Mouse (Mus musculus) lung, embryonic 14.5 days (tissue): ENCODE data around the gene Jpt1. TPM values are rescaled to one million over a fixed set of nuclear protein-coding genes. Genes with fewer than 3 reads are reported as not detected.

Experiments
- ATAC-seq: fragments of 200-750 bp; cut with Nextera tagmentation; 2 replicates; pipeline ENCODE4 v1.8.0; 2017; ENCODE audit warnings: mild to moderate bottlenecking, moderate TSS enrichment, moderate library complexity; ENCODE audit not compliant: insufficient read depth
- DNase-seq: peaks from one replicate; pipeline ENCODE4 v3.0.0-alpha.2; 2015
- H3K27ac ChIP-seq: fragments of 300-500 bp; sonication (generic); 2 replicates; pipeline ENCODE4 v1.5.1; 2014; ENCODE audit warnings: low read depth, mild to moderate bottlenecking, moderate library complexity
- H3K27me3 ChIP-seq: fragments of 300-500 bp; sonication (generic); 2 replicates; pipeline ENCODE4 v1.6.1; 2014; ENCODE audit warnings: low read length, control low read depth; ENCODE audit not compliant: insufficient read depth
- H3K36me3 ChIP-seq: fragments of 300-500 bp; sonication (generic); 2 replicates; pipeline ENCODE4 v1.6.1; 2014; ENCODE audit warnings: control low read depth; ENCODE audit not compliant: insufficient read depth
- H3K4me1 ChIP-seq: fragments of 300-500 bp; sonication (generic); 2 replicates; pipeline ENCODE4 v1.6.1; 2014; ENCODE audit warnings: antibody characterized with exemption, control low read depth; ENCODE audit not compliant: insufficient read depth
- H3K4me2 ChIP-seq: fragments of 300-500 bp; sonication (generic); 2 replicates; pipeline ENCODE4 v1.6.1; 2014; ENCODE audit warnings: mild to moderate bottlenecking
- H3K4me3 ChIP-seq: fragments of 300-500 bp; sonication (generic); 2 replicates; pipeline ENCODE4 v1.5.1; 2014; ENCODE audit warnings: low read depth, low read length
- H3K9ac ChIP-seq: fragments of 300-500 bp; sonication (generic); 2 replicates; pipeline ENCODE4 v1.6.1; 2014
- H3K9me3 ChIP-seq: fragments of 300-500 bp; sonication (generic); 2 replicates; pipeline ENCODE4 v1.6.1; 2016; ENCODE audit warnings: low read depth, low read length, control low read depth
- CTCF ChIP-seq: IDR thresholded peaks from 2 replicates; pipeline ENCODE4 v1.5.1; 2016; ENCODE audit warnings: antibody characterized with exemption, low read depth
- WGBS: fragments of 180-500 bp; shearing (Covaris S2); extraction: QIAGEN DNeasy Blood & Tissue Kit; methylation state at CpG from one replicate; pipeline ENCODE4 v1.1.7; 2014; 5-methylcytosine and 5-hydroxymethylcytosine counted together
- polyA plus RNA-seq: library from polyadenylated mRNA; unstranded; fragments of >200 nt; fragmentation: Nextera tagmentation; extraction: Ambion mirVana; gene quantifications from 2 replicates; pipeline ENCODE4 v1.2.1, GENCODE M21; 2014

Jpt1 gene
- polyA plus RNA-seq, 1 experiment from 2014 or later = 521 TPM

DNA sequence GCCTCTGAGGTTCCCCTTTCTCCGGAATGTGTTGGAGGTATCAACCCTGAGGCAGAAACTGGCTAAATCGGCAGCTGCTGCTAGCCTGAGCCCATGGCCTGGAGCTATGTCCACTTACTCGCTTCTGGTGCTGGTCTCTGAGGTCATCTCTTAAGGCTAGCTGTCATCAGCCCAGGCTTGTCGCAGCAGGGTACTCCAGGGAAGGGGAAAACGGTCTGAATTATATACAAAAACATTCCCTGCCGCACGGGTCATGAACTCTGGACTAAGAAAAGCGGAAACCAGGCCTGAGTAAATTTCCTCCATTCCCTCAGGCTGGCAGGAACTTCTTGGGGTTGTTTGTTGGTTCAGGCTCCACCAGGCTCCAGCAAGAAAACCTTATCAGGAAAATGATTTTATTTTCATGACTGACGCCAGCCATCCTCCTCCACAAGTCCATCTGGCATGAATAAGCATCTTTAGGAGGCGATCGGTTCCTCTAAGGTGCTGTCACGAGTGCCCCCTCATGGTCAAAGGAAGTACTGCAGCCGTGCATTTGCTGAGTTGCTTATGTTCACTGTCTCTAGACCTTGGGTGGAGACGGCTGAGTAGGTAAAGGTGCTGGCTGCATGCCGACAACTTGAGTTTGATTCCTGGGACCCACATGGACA is 40.4 kb downstream of the Jpt1 start:
- ATAC-seq (peak; percentile 43), DNase-seq (peak; percentile 99)
- Histone ChIP-seq H3K36me3 (no peaks in the 10 kb centered on the region), H3K4me2 (peak overlapping the region; percentile 39; the same call in 1 of the 2 replicates), H3K27ac (peak overlapping the region; percentile 75), H3K9me3 (no peaks in the 10 kb centered on the region), H3K9ac (0 out of 2 replicates have a peak overlapping the region, but pooled peaks have one; percentile 15), H3K4me1 (peaks cover 7% of the 10 kb centered on the region), H3K4me3 (0 out of 2 replicates have a peak overlapping the region, but pooled peaks have one; percentile 4), H3K27me3 (no peaks in the 10 kb centered on the region)
- TF ChIP-seq CTCF = peak; percentile 99
- WGBS = 10% methylated on average over 15 of the region's 15 CpGs

DNA sequence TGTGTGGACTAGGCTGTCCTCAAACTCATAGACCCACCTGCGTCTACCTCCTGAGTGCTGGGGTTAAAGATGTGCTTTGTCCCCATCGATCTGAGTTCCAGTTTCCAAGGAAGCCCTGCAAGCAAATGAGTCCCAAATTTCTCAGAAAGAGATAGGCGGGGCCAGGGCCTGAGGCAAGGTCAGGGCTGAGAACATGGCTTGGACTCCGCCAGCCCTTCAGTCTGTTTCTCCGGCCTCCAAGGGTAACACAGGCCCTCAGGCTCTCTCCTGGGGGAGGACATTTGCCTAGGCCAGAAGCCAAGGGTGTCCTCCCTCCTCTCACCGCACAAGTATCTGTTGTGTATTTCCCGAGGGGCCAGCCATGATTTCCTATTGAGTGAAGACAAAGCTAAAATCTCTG is 42.0 kb downstream of the Jpt1 start:
- ATAC-seq (no peak), DNase-seq (no peak)
- no peak for TF ChIP-seq CTCF
- H3K27me3 ChIP-seq = no peaks in the 10 kb centered on the region
- H3K4me2 ChIP-seq = no peak overlapping the region
- H3K27ac ChIP-seq = no peak overlapping the region
- peaks cover 7% of the 10 kb centered on the region for H3K4me1 ChIP-seq
- no peak overlapping the region for H3K4me3 ChIP-seq
- no peaks in the 10 kb centered on the region for H3K9me3 ChIP-seq
- H3K36me3 ChIP-seq = no peaks in the 10 kb centered on the region
- H3K9ac ChIP-seq = no peak overlapping the region
- WGBS = 79% methylated on average over 7 of the region's 7 CpGs

DNA sequence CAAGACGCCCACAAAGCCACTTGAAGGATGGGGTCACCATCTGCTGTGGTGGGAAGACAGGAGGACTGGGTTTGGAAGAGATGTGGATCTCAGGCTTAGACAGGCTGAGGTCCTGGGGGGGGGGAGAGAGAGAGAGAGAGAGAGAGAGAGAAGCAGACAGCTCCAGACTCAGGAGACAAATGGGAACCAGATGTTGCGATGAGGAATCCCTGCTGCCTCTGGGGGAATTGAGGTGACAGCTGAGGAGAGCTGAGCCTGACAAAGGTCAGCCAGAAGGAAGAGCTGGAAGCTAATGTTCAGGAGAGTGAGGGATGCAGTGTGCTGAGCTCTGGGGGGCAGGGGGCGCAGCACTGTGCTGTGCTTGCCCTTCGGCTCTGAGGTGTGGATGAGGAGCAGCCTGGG is 47.0 kb downstream of the Jpt1 start:
- 21% methylated on average over 4 of the region's 4 CpGs for WGBS
- Histone ChIP-seq H3K4me1 (no peaks in the 10 kb centered on the region), H3K36me3 (no peaks in the 10 kb centered on the region), H3K4me2 (no peak overlapping the region), H3K9me3 (no peaks in the 10 kb centered on the region), H3K4me3 (no peak overlapping the region), H3K9ac (no peak overlapping the region; the same call in 1 of the 2 replicates), H3K27ac (no peak overlapping the region), H3K27me3 (no peaks in the 10 kb centered on the region)
- no peak for TF ChIP-seq CTCF
- peak; percentile 60 for DNase-seq
- ATAC-seq = peak; percentile 56; the same call in 1 of the 2 replicates

DNA sequence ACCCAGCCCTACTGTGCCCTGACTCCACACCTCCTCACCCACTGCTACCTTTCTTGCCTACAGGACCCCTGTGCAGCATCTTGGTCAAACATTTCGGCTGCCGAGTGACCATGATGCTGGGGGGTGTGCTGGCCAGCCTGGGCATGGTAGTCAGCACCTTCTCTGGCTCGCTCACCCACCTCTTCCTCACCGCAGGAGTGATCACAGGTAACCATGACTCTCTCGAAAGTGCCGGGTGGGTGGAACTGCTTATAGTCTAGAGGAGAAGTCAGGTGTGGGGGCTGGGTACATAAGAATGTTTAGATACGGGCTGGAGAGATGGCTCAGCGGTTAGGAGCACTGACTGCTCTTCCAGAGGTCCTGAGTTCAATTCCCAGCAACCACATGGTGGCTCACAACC is 49.3 kb downstream of the Jpt1 start:
- TF ChIP-seq CTCF = no peak
- Histone ChIP-seq H3K27ac (no peak overlapping the region), H3K4me3 (no peak overlapping the region), H3K9ac (no peak overlapping the region), H3K4me1 (no peaks in the 10 kb centered on the region), H3K36me3 (no peaks in the 10 kb centered on the region), H3K27me3 (no peaks in the 10 kb centered on the region), H3K9me3 (no peaks in the 10 kb centered on the region), H3K4me2 (no peak overlapping the region)
- ATAC-seq (no peak), DNase-seq (no peak)
- 80% methylated on average over 8 of the region's 8 CpGs for WGBS

DNA sequence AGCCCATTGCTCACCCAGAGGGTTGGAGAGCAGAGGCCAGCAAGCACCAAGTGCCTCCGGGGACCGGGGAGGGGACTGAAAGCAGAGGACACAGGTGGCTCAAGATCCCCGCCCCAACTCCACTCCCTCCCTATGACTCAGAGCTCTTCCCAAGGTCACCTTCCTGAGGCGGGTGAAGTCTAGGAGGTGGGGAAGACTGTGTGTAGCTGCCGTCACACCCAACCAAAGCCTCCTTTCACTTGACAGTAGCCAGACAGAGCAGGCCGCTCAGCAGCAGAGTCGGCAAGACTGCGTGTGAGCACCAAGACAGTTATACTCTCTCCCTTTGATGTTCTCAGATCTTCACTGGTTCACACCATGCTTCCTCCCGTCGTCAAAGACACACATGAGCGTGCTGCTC is 50.8 kb downstream of the Jpt1 start:
- TF ChIP-seq CTCF = no peak

DNA sequence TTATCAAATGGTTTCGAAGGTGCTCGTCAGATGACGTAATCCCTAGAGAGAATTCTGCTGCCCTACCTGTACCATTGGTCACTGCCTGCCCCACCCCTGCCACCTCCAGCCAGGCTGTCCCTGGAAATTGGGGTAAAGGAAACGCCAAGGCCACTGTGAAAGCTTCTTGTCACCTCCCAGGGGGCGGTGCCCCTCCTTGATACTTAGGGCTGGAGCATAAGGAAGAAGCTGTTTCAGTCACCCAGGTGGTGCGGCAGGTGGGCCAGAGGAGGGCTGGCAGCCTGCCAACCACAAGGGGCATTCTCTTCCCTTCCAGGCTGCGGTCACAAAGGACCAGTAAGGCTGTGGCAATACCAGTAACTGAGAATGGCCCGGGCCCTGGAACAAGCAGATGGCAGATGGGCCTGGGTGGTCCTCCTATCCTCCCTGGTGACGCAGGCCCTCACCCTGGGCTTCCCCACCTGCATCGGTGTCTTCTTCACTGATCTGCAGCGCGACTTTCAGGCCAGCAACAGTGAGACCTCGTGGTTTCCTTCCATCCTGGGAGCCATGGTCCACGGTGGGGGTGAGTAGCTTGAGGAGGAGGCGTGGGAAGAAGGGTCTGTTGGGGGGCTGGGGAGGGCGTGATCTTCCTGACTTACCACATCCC is 51.8 kb downstream of the Jpt1 start, which contains the start of gene Slc16a5:
TSS of gene Slc16a5 (plus strand) at position 232 of the 649 bp plus-strand sequence.
- no peak within 1 kb of the TSS for H3K4me3 ChIP-seq
- no peak within 1 kb of the TSS for H3K27ac ChIP-seq

More for the DNA sequence above, 50.8 kb downstream of the Jpt1 start:
- DNase-seq (no peak), ATAC-seq (no peak)
- no peaks in the 10 kb centered on the region for H3K27me3 ChIP-seq
- no peaks in the 10 kb centered on the region for H3K36me3 ChIP-seq
- H3K9me3 ChIP-seq = no peaks in the 10 kb centered on the region
- H3K4me1 ChIP-seq = no peaks in the 10 kb centered on the region
- H3K4me3 ChIP-seq = no peak overlapping the region
- H3K9ac ChIP-seq = no peak overlapping the region
- no peak overlapping the region for H3K4me2 ChIP-seq
- no peak overlapping the region for H3K27ac ChIP-seq
- 62% methylated on average over 11 of the region's 11 CpGs for WGBS

DNA sequence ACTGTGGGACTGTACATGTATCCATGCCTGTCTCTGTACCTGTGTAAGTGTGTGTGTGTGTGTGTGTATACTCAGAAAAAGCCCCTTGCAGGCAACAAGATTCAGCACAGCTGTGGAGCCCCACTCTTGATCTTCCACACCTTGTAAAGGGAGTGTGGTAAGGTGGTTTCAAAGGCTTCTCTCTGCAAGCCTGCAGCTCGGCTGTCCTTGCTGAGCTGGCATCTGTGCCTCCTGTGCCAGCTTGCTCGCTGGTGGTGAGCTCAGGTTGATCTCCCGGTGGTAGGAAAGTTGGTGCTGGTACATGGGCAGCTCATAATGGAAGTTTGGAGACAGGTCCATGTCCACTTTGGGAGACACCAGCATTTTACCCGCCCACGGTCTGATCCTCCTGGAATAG is 52.3 kb downstream of the Jpt1 start:
- no peak overlapping the region for H3K4me3 ChIP-seq

More for the DNA sequence above, 51.8 kb downstream of the Jpt1 start, which contains the start of gene Slc16a5:
- ATAC-seq (no peak), DNase-seq (peak; percentile 41)
- Histone ChIP-seq H3K4me1 (no peaks in the 10 kb centered on the region), H3K36me3 (no peaks in the 10 kb centered on the region), H3K9me3 (no peaks in the 10 kb centered on the region), H3K4me2 (no peak within 1 kb of the TSS), H3K9ac (no peak within 1 kb of the TSS), H3K27me3 (no peaks in the 10 kb centered on the region)
- no peak for TF ChIP-seq CTCF
- 65% methylated on average over 16 of the region's 16 CpGs for WGBS

More for the DNA sequence above, 52.3 kb downstream of the Jpt1 start:
- Histone ChIP-seq H3K4me1 (no peaks in the 10 kb centered on the region), H3K9me3 (no peaks in the 10 kb centered on the region), H3K27ac (no peak overlapping the region), H3K36me3 (no peaks in the 10 kb centered on the region), H3K27me3 (no peaks in the 10 kb centered on the region), H3K9ac (no peak overlapping the region), H3K4me2 (no peak overlapping the region)
- no peak for DNase-seq
- WGBS = 59% methylated on average over 5 of the region's 5 CpGs
- no peak for TF ChIP-seq CTCF
- no peak for ATAC-seq
